Mouse (Mus musculus) lung, postnatal 0 days (tissue): ENCODE measurements at regions not wholly inside any gene's neighbourhood (a gene's known extent, or its start where the extent isn't known, plus 50 kb on each side); places are given as distances from the start of the nearest gene placed in this dataset.

Source experiments
- CTCF ChIP-seq: IDR thresholded peaks from 2 replicates; pipeline ENCODE4 v1.5.1; 2016; ENCODE audit warnings: antibody characterized with exemption, mild to moderate bottlenecking
- EP300 ChIP-seq: IDR thresholded peaks from 2 replicates; pipeline ENCODE4 v1.6.1; 2016; ENCODE audit warnings: antibody characterized with exemption, mild to moderate bottlenecking, control low read depth

DNA sequence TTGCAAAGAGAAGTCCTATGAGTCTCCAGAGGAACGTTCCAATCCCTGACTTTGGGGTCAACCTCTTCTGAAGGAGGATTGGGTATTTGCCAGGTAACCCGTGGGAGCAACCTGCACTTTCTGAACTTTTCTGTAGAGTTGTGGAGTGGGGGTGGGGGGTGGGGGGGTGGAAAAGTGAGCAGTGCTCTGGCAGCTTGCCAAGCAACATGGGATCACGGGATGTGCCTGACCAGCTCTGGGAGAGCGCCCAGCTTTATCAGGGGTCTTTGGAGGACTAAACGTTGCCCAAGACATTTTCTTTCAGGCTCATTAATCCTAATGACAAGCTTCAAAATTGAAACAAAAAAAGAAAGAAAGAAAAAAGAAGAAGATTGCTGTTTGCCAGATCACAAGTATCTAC lies 124.4 kb upstream of the Ngf start:
- TF ChIP-seq CTCF (no peak), EP300 (no peak)
